Mouse (Mus musculus) cortical plate, adult 2 months (tissue): ENCODE measurements around the gene Il12rb2.

Experiments
- CTCF ChIP-seq: fragments of 200-500 bp; IDR thresholded peaks from 2 replicates; pipeline ENCODE4 v1.5.1; 2011; ENCODE audit warnings: mild to moderate bottlenecking, control low read depth, low read length; ENCODE audit not compliant: insufficient read depth; ENCODE audit errors: extremely low read depth
- POLR2A ChIP-seq: fragments of 200-500 bp; IDR thresholded peaks from 2 replicates; pipeline ENCODE4 v1.6.1; 2011; ENCODE audit warnings: mild to moderate bottlenecking, low read length, control low read depth; ENCODE audit not compliant: insufficient read depth; ENCODE audit errors: extremely low read depth

DNA sequence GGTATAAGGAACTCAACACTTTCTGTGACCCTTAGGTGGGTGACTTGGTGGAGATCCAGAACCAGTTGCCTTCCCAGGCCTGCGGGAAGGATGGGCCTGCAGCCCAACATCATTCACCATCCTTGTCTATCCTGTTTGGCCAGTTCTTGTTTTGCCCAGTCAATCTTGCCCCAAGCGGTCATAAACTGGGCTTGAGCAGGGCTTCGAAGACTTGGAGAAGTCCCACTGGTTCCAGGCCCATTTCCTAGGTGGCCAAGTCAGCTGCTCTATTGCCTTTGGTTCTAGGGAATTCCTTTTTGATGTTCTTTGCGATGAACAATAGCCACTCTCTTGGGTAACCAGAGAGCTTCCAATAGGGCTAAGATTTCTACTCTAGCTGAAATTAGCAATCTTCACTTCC is 124.9 kb downstream of the Il12rb2 start:
- TF ChIP-seq CTCF (no peak), POLR2A (no peak)
